Comparison of ENCODE assay signal across 18 mouse cellular contexts in the genomic region with DNA sequence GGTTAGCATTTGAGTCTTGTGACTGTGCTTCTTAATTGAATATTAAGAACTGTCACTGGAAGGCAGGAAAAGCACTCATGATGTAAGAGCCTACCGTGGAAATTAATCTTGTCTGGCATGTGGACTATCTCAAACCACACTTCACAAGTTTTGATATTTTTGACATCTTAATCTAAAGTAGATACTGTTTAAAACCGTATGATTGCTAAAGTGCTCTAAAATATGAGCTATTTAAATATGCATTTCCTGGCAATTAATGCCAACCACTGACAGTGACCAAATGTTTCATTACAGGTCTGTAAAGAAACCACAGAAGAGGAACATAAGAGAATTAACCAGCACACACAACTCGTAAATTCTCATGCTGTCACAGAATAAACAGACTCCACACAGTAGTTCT.
"Had no signal": no experiment of that assay in that cellular context is flagged by ENCODE, and none has a peak within 500 bp of the region (broad histone marks: within the 10 kb centered on the region; RNA-seq: fewer than 3 reads in every experiment).

No protein-coding gene starts in this region.

- H3K9me3 ChIP-seq: liver, embryonic 13.5 days; midbrain, embryonic 12.5 days; neural tube, embryonic 13.5 days; stomach, embryonic 15.5 days had no signal

- H3K4me3 ChIP-seq: left cerebral cortex, adult 2 months; liver, embryonic 13.5 days; midbrain, embryonic 12.5 days; myocyte; neural tube, embryonic 13.5 days; stomach, embryonic 15.5 days had no signal

- H3K27me3 ChIP-seq: liver, embryonic 13.5 days; midbrain, embryonic 12.5 days; neural tube, embryonic 13.5 days; stomach, embryonic 15.5 days had no signal

- H3K4me1 ChIP-seq: liver, embryonic 13.5 days; midbrain, embryonic 12.5 days; neural tube, embryonic 13.5 days; stomach, embryonic 15.5 days had no signal

- DNase-seq: kidney, adult 18-20 months; kidney, postnatal 36 days; layer of hippocampus, postnatal 36 days; liver, embryonic 13.5 days; lung, adult 2 months; lung, postnatal 36 days; retina, postnatal 1 day; right cerebral cortex, postnatal 25 days; spleen, adult 18-20 months; thymus, postnatal 36 days had no signal

- ATAC-seq: lung, postnatal 0 days; midbrain, embryonic 16.5 days had no signal

- H3K9ac ChIP-seq: liver, embryonic 13.5 days; midbrain, embryonic 12.5 days; neural tube, embryonic 13.5 days; stomach, embryonic 15.5 days had no signal

- H3K27ac ChIP-seq: kidney, postnatal 0 days; left cerebral cortex, adult 2 months; liver, embryonic 13.5 days; midbrain, embryonic 12.5 days; neural tube, embryonic 13.5 days; stomach, embryonic 15.5 days had no signal

- H3K36me3 ChIP-seq: liver, embryonic 13.5 days; midbrain, embryonic 12.5 days; neural tube, embryonic 13.5 days; stomach, embryonic 15.5 days had no signal
